Mouse (Mus musculus) CH12.LX (cell line): Measurements from ENCODE around the gene Lpcat3. TPM values are rescaled to one million over a fixed set of nuclear protein-coding genes. Genes with fewer than 3 reads are reported as not detected.

ENCODE experiments used
- DNase-seq: peaks from one replicate; pipeline ENCODE4 v3.0.0-alpha.2; 2013; ENCODE audit errors: extremely low read depth
- H3K27ac ChIP-seq: 2 replicates; pipeline ENCODE4 v1.5.1; 2012; ENCODE audit warnings: low read depth, mild to moderate bottlenecking, control low read depth, moderate library complexity; ENCODE audit not compliant: insufficient read depth
- H3K27me3 ChIP-seq: replicated peaks from 2 replicates; pipeline ENCODE3; 2012; ENCODE audit warnings: inconsistent platforms
- H3K36me3 ChIP-seq, 2 experiments: replicated peaks in 1 of 2; 2 replicates each; pipeline versions ENCODE3 to v1.6.1; 2012; ENCODE audit warnings: inconsistent platforms in 1 of 2, low read length in 1 of 2, mild to moderate bottlenecking in 1 of 2, mixed read lengths in 1 of 2, moderate library complexity in 1 of 2; ENCODE audit not compliant: control insufficient read depth in 1 of 2, insufficient read depth in 1 of 2
- H3K4me1 ChIP-seq, 2 experiments: 2 replicates each; pipeline ENCODE4 v1.6.1; 2012; ENCODE audit warnings: inconsistent platforms in 1 of 2, moderate library complexity in 1 of 2; ENCODE audit not compliant: insufficient read depth in 2 of 2, control insufficient read depth in 1 of 2
- H3K4me2 ChIP-seq: 2 replicates; pipeline ENCODE4 v1.6.1; 2012; ENCODE audit warnings: low read depth, mild to moderate bottlenecking, control low read depth; ENCODE audit not compliant: poor library complexity, insufficient read depth, severe bottlenecking
- H3K4me3 ChIP-seq, 3 experiments: fragments of 150-350 bp in 1 of 3; sonication (generic) in 1 of 3; replicated peaks in 1 of 3; 2 replicates each; pipeline versions ENCODE3 to v1.5.1; 2011 to 2012; ENCODE audit warnings: low read depth in 2 of 3, low read length in 2 of 3, mild to moderate bottlenecking in 2 of 3, moderate library complexity in 2 of 3, control low read depth in 1 of 3, improper control_type of control experiment in 1 of 3, inconsistent platforms in 1 of 3, mixed read lengths in 1 of 3; ENCODE audit not compliant: poor library complexity in 1 of 3
- H3K79me2 ChIP-seq: replicated peaks from 2 replicates; pipeline ENCODE4 v1.6.1; 2012; ENCODE audit warnings: mild to moderate bottlenecking, moderate library complexity; ENCODE audit not compliant: control insufficient read depth, poor library complexity, insufficient read depth, severe bottlenecking; ENCODE audit errors: extremely low read depth
- H3K9ac ChIP-seq: 2 replicates; pipeline ENCODE4 v1.6.1; 2012; ENCODE audit warnings: low read depth, mild to moderate bottlenecking, control low read depth, moderate library complexity; ENCODE audit not compliant: insufficient read depth
- H3K9me3 ChIP-seq: replicated peaks from 2 replicates; pipeline ENCODE3; 2012; ENCODE audit warnings: low read length, inconsistent platforms, mixed read lengths
- BHLHE40 ChIP-seq: IDR thresholded peaks from 2 replicates; pipeline ENCODE4 v1.6.1; 2011; ENCODE audit warnings: mild to moderate bottlenecking, low read depth, low read length, improper control_type of control experiment
- CHD2 ChIP-seq: IDR thresholded peaks from 2 replicates; pipeline ENCODE4 v1.6.1; 2011; ENCODE audit warnings: low read length, improper control_type of control experiment
- CTCF ChIP-seq, 2 experiments: IDR thresholded peaks in 1 of 2; conservative IDR thresholded peaks in 1 of 2; 2 replicates each; pipeline ENCODE4 v1.5.1; 2011 to 2012; ENCODE audit warnings: low read depth in 2 of 2, low read length in 2 of 2, improper control_type of control experiment in 1 of 2, inconsistent platforms in 1 of 2, mild to moderate bottlenecking in 1 of 2, moderate library complexity in 1 of 2
- GABPA ChIP-seq: IDR thresholded peaks from 2 replicates; pipeline ENCODE4 v1.6.1; 2012; ENCODE audit warnings: low read depth, low read length, improper control_type of control experiment, inconsistent platforms; ENCODE audit not compliant: insufficient replicate concordance
- HCFC1 ChIP-seq: IDR thresholded peaks from 2 replicates; pipeline ENCODE4 v1.6.1; 2012; ENCODE audit warnings: low read depth, mild to moderate bottlenecking, inconsistent platforms, low read length, improper control_type of control experiment
- MAX ChIP-seq: IDR thresholded peaks from 2 replicates; pipeline ENCODE4 v1.6.1; 2011; ENCODE audit warnings: low read length, improper control_type of control experiment
- MAZ ChIP-seq: IDR thresholded peaks from 2 replicates; pipeline ENCODE4 v1.6.1; 2012; ENCODE audit warnings: low read depth, mild to moderate bottlenecking, inconsistent platforms, low read length, improper control_type of control experiment, moderate library complexity
- NRF1 ChIP-seq: IDR thresholded peaks from 2 replicates; pipeline ENCODE4 v1.6.1; 2014; ENCODE audit warnings: low read depth, mild to moderate bottlenecking, inconsistent platforms, low read length, improper control_type of control experiment, moderate library complexity
- PAX5 ChIP-seq: IDR thresholded peaks from 2 replicates; pipeline ENCODE4 v1.6.1; 2012; ENCODE audit warnings: low read length, inconsistent platforms, mixed read lengths
- POLR2A ChIP-seq: IDR thresholded peaks from 2 replicates; pipeline ENCODE4 v1.6.1; 2011; ENCODE audit warnings: low read depth, mild to moderate bottlenecking, improper control_type of control experiment, low read length
- POLR2AphosphoS2 ChIP-seq: IDR thresholded peaks from 2 replicates; pipeline ENCODE4 v1.6.1; 2011; ENCODE audit warnings: low read depth, low read length, improper control_type of control experiment
- RAD21 ChIP-seq: IDR thresholded peaks from 2 replicates; pipeline ENCODE4 v1.6.1; 2011; ENCODE audit warnings: low read depth, mild to moderate bottlenecking, low read length, improper control_type of control experiment, moderate library complexity
- RCOR1 ChIP-seq: conservative IDR thresholded peaks from 2 replicates; pipeline ENCODE4 v1.6.1; 2012; ENCODE audit warnings: low read depth, mild to moderate bottlenecking, inconsistent platforms, low read length, improper control_type of control experiment
- SMC3 ChIP-seq: IDR thresholded peaks from 2 replicates; pipeline ENCODE4 v1.6.1; 2011; ENCODE audit warnings: low read depth, low read length, improper control_type of control experiment
- TBP ChIP-seq: conservative IDR thresholded peaks from 2 replicates; pipeline ENCODE4 v1.6.1; 2011; ENCODE audit warnings: low read depth, low read length, improper control_type of control experiment
- USF2 ChIP-seq: conservative IDR thresholded peaks from 2 replicates; pipeline ENCODE4 v1.6.1; 2011; ENCODE audit warnings: low read depth, low read length, improper control_type of control experiment
- ZKSCAN1 ChIP-seq: IDR thresholded peaks from 2 replicates; pipeline ENCODE4 v1.6.1; 2012; ENCODE audit warnings: low read depth, inconsistent platforms, low read length, improper control_type of control experiment, borderline replicate concordance
- ZMIZ1 ChIP-seq: IDR thresholded peaks from 2 replicates; pipeline ENCODE4 v1.6.1; 2012; ENCODE audit warnings: low read depth, mild to moderate bottlenecking, inconsistent platforms, low read length, improper control_type of control experiment
- ZNF384 ChIP-seq: IDR thresholded peaks from 2 replicates; pipeline ENCODE4 v1.6.1; 2012; ENCODE audit warnings: low read depth, low read length, improper control_type of control experiment, inconsistent platforms
- dilution Hi-C: fragments of 300-500 bp; cut with MboI; formaldehyde crosslinking; loops from 2 replicates; pipeline ENCODE4 v1.14.3; 2020; ENCODE audit warnings: low sequenced_read_pairs; ENCODE audit not compliant: extremely low pct_unique_long_range_greater_than_20kb, extremely low pct_ligation_motif_present
- in situ Hi-C: fragments of 300-500 bp; cut with MboI; formaldehyde crosslinking; loops from 3 replicates; pipeline ENCODE4 v1.14.3; 2019; ENCODE audit warnings: low sequenced_read_pairs, low pct_ligation_motif_present, low pct_unique_long_range_greater_than_20kb, mixed read lengths
- polyA plus RNA-seq: library from polyadenylated mRNA; unstranded; fragments of >175 nt; gene quantifications from 2 replicates; pipeline ENCODE4 v1.2.1, GENCODE M21; 2012; ENCODE audit warnings: low read depth; ENCODE audit not compliant: insufficient read length
- total RNA-seq, 2 experiments: library from RNA; depleted of rRNA; stranded (reverse); fragments of 300-350 nt in 1 of 2; fragments of >200 nt in 1 of 2; gene quantifications; 2 replicates each; pipeline ENCODE4 v1.2.3; 2012 to 2014

The Lpcat3 gene
- total and polyA plus RNA-seq, 3 experiments = 52.9 to 113 (median 77.0) TPM

GRCm38 (mm10) chr6:124753861-124754260 is 91.0 kb downstream of the Lpcat3 start:
- Histone ChIP-seq H3K36me3 (peaks cover 3 to 41% of the 10 kb centered on the region in 2 experiments), H3K79me2 (peaks cover 8% of the 10 kb centered on the region; the same call in 1 of the 2 replicates), H3K9ac (no peak overlapping the region), H3K27ac (no peak overlapping the region), H3K27me3 (no peaks in the 10 kb centered on the region), H3K4me3 (no peak overlapping the region), H3K4me2 (no peak overlapping the region), H3K9me3 (no peaks in the 10 kb centered on the region), H3K4me1 (peaks cover 5 to 35% of the 10 kb centered on the region in 2 experiments)
- dilution Hi-C loops (no loop called here), in situ Hi-C loops (no loop called here)
- no peak for DNase-seq
- TF ChIP-seq POLR2AphosphoS2 (no peak), SMC3 (no peak), NRF1 (no peak), RAD21 (no peak), ZNF384 (no peak), PAX5 (no peak), ZMIZ1 (no peak), USF2 (no peak), POLR2A (no peak), ZKSCAN1 (no peak), TBP (no peak), CHD2 (no peak), MAX (no peak), RCOR1 (no peak), GABPA (no peak), CTCF (conservative IDR thresholded peaks at IDR 0.05 in 1 of 2, IDR thresholded peaks at IDR 0.05 in 1 of 2; ENCODE audit: low read depth in 2 of 2, low read length in 2 of 2) (no peak), MAZ (no peak), BHLHE40 (no peak), HCFC1 (no peak)

Other genes with a start within 250 kb of the Lpcat3 start
Only the 20 nearest of the 24 such genes appear.
- 17.2 and 17.7 TPM in 2 replicates for gene Clstn3, start 198.2 kb upstream of the Lpcat3 start, total RNA-seq (2012; rRNA removed)
- 20.4 and 21.4 TPM in 2 replicates for gene Clstn3, start 198.2 kb upstream of the Lpcat3 start, total RNA-seq (2014; rRNA removed)
- 126 and 130 TPM in 2 replicates for gene Clstn3, start 198.2 kb upstream of the Lpcat3 start, polyA plus RNA-seq
- gene C1rl, start 169.9 kb upstream of the Lpcat3 start, total RNA-seq (2012; rRNA removed) = 0.38 and 0.59 TPM in 2 replicates
- gene C1rl, start 169.9 kb upstream of the Lpcat3 start, total RNA-seq (2014; rRNA removed) = 1.0 and 1.2 TPM in 2 replicates
- 2.1 and 2.4 TPM in 2 replicates for gene C1rl, start 169.9 kb upstream of the Lpcat3 start, polyA plus RNA-seq
- 8.4 and 9.9 TPM in 2 replicates for gene C1ra, start 150.6 kb upstream of the Lpcat3 start, total RNA-seq (2012; rRNA removed)
- gene C1ra, start 150.6 kb upstream of the Lpcat3 start, total RNA-seq (2014; rRNA removed) = 19.8 and 20.1 TPM in 2 replicates
- gene C1ra, start 150.6 kb upstream of the Lpcat3 start, polyA plus RNA-seq = 21.9 TPM in 2 replicates
- gene C1s1, start 120.7 kb upstream of the Lpcat3 start, total RNA-seq (2012; rRNA removed) = 0.55 and 0.80 TPM in 2 replicates
- gene C1s1, start 120.7 kb upstream of the Lpcat3 start, total RNA-seq (2014; rRNA removed) = 1.3 and 1.8 TPM in 2 replicates
- gene C1s1, start 120.7 kb upstream of the Lpcat3 start, polyA plus RNA-seq = 2.4 and 4.8 TPM in 2 replicates
- gene C1rb, start 92.7 kb upstream of the Lpcat3 start, total RNA-seq (2012; rRNA removed) = not detected in 2 replicates
- gene C1rb, start 92.7 kb upstream of the Lpcat3 start, total RNA-seq (2014; rRNA removed) = not detected in 2 replicates
- gene C1rb, start 92.7 kb upstream of the Lpcat3 start, polyA plus RNA-seq = not detected in 2 replicates
- 0.08 TPM in 1 of 2 replicates, not detected in the other for gene C1s2, start 26.9 kb upstream of the Lpcat3 start, total RNA-seq (2012; rRNA removed)
- 0.08 and 0.18 TPM in 2 replicates for gene C1s2, start 26.9 kb upstream of the Lpcat3 start, total RNA-seq (2014; rRNA removed)
- gene C1s2, start 26.9 kb upstream of the Lpcat3 start, polyA plus RNA-seq = 0.10 and 0.19 TPM in 2 replicates
- 352 and 439 TPM in 2 replicates for gene Emg1, start 49.2 kb downstream of the Lpcat3 start, total RNA-seq (2012; rRNA removed)
- gene Emg1, start 49.2 kb downstream of the Lpcat3 start, total RNA-seq (2014; rRNA removed) = 481 and 498 TPM in 2 replicates
- gene Emg1, start 49.2 kb downstream of the Lpcat3 start, polyA plus RNA-seq = 301 and 408 TPM in 2 replicates
- 440 and 578 TPM in 2 replicates for gene Phb2, start 49.3 kb downstream of the Lpcat3 start, total RNA-seq (2012; rRNA removed)
- gene Phb2, start 49.3 kb downstream of the Lpcat3 start, total RNA-seq (2014; rRNA removed) = 380 and 405 TPM in 2 replicates
- 623 and 694 TPM in 2 replicates for gene Phb2, start 49.3 kb downstream of the Lpcat3 start, polyA plus RNA-seq
- gene Ptpn6, start 75.7 kb downstream of the Lpcat3 start, total RNA-seq (2012; rRNA removed) = 247 and 283 TPM in 2 replicates
- gene Ptpn6, start 75.7 kb downstream of the Lpcat3 start, total RNA-seq (2014; rRNA removed) = 300 and 327 TPM in 2 replicates
- gene Ptpn6, start 75.7 kb downstream of the Lpcat3 start, polyA plus RNA-seq = 585 and 814 TPM in 2 replicates
- 146 and 197 TPM in 2 replicates for gene Grcc10, start 78.3 kb downstream of the Lpcat3 start, total RNA-seq (2012; rRNA removed)
- 59.3 and 64.3 TPM in 2 replicates for gene Grcc10, start 78.3 kb downstream of the Lpcat3 start, total RNA-seq (2014; rRNA removed)
- gene Grcc10, start 78.3 kb downstream of the Lpcat3 start, polyA plus RNA-seq = 88.4 and 93.7 TPM in 2 replicates
- not detected in 2 replicates for gene Gm45234, start 93.0 kb downstream of the Lpcat3 start, total RNA-seq (2012; rRNA removed)
- not detected in 2 replicates for gene Gm45234, start 93.0 kb downstream of the Lpcat3 start, total RNA-seq (2014; rRNA removed)
- not detected in 2 replicates for gene Gm45234, start 93.0 kb downstream of the Lpcat3 start, polyA plus RNA-seq
- 3.8 and 4.6 TPM in 2 replicates for gene Atn1, start 93.5 kb downstream of the Lpcat3 start, total RNA-seq (2012; rRNA removed)
- 0.50 and 1.7 TPM in 2 replicates for gene Atn1, start 93.5 kb downstream of the Lpcat3 start, total RNA-seq (2014; rRNA removed)
- 27.0 and 35.1 TPM in 2 replicates for gene Atn1, start 93.5 kb downstream of the Lpcat3 start, polyA plus RNA-seq
- gene Eno2, start 106.6 kb downstream of the Lpcat3 start, total RNA-seq (2012; rRNA removed) = 15.9 and 24.6 TPM in 2 replicates
- gene Eno2, start 106.6 kb downstream of the Lpcat3 start, total RNA-seq (2014; rRNA removed) = 20.8 and 26.7 TPM in 2 replicates
- gene Eno2, start 106.6 kb downstream of the Lpcat3 start, polyA plus RNA-seq = 23.1 and 23.6 TPM in 2 replicates
- not detected in 2 replicates for gene Lrrc23, start 116.7 kb downstream of the Lpcat3 start, total RNA-seq (2012; rRNA removed)
- not detected in 2 replicates for gene Lrrc23, start 116.7 kb downstream of the Lpcat3 start, total RNA-seq (2014; rRNA removed)
- gene Lrrc23, start 116.7 kb downstream of the Lpcat3 start, polyA plus RNA-seq = 0.20 TPM in 1 of 2 replicates, not detected in the other
- gene Spsb2, start 145.6 kb downstream of the Lpcat3 start, total RNA-seq (2012; rRNA removed) = 2.1 and 2.4 TPM in 2 replicates
- not detected in 2 replicates for gene Spsb2, start 145.6 kb downstream of the Lpcat3 start, total RNA-seq (2014; rRNA removed)
- 3.3 and 3.4 TPM in 2 replicates for gene Spsb2, start 145.6 kb downstream of the Lpcat3 start, polyA plus RNA-seq
- 733 and 1,303 TPM in 2 replicates for gene Tpi1, start 151.3 kb downstream of the Lpcat3 start, total RNA-seq (2012; rRNA removed)
- 1,570 and 1,645 TPM in 2 replicates for gene Tpi1, start 151.3 kb downstream of the Lpcat3 start, total RNA-seq (2014; rRNA removed)
- 758 and 807 TPM in 2 replicates for gene Tpi1, start 151.3 kb downstream of the Lpcat3 start, polyA plus RNA-seq
- gene Usp5, start 166.5 kb downstream of the Lpcat3 start, total RNA-seq (2012; rRNA removed) = 107 and 126 TPM in 2 replicates
- 75.7 and 79.8 TPM in 2 replicates for gene Usp5, start 166.5 kb downstream of the Lpcat3 start, total RNA-seq (2014; rRNA removed)
- gene Usp5, start 166.5 kb downstream of the Lpcat3 start, polyA plus RNA-seq = 96.5 and 103 TPM in 2 replicates
- gene Cdca3, start 166.5 kb downstream of the Lpcat3 start, total RNA-seq (2012; rRNA removed) = 116 and 117 TPM in 2 replicates
- 188 and 229 TPM in 2 replicates for gene Cdca3, start 166.5 kb downstream of the Lpcat3 start, total RNA-seq (2014; rRNA removed)
- 171 and 224 TPM in 2 replicates for gene Cdca3, start 166.5 kb downstream of the Lpcat3 start, polyA plus RNA-seq
- gene Gnb3, start 177.2 kb downstream of the Lpcat3 start, total RNA-seq (2012; rRNA removed) = 0.64 and 0.84 TPM in 2 replicates
- 1.6 and 2.2 TPM in 2 replicates for gene Gnb3, start 177.2 kb downstream of the Lpcat3 start, total RNA-seq (2014; rRNA removed)
- gene Gnb3, start 177.2 kb downstream of the Lpcat3 start, polyA plus RNA-seq = 4.1 and 4.7 TPM in 2 replicates
- gene P3h3, start 194.7 kb downstream of the Lpcat3 start, total RNA-seq (2012; rRNA removed) = 0.13 and 0.34 TPM in 2 replicates
- gene P3h3, start 194.7 kb downstream of the Lpcat3 start, total RNA-seq (2014; rRNA removed) = 0.19 TPM in 1 of 2 replicates, not detected in the other
- gene P3h3, start 194.7 kb downstream of the Lpcat3 start, polyA plus RNA-seq = 0.31 and 0.44 TPM in 2 replicates